Mouse (Mus musculus): ENCODE data around the gene Nisch. TPM values are rescaled to one million over a fixed set of nuclear protein-coding genes. Genes with fewer than 3 reads are reported as not detected.
A peak's percentile ranks its signal among the peaks of the same experiment; 100 is the strongest.

The Nisch gene
- polyA plus RNA-seq, 1 experiment from 2014 or later, result 298 TPM

DNA sequence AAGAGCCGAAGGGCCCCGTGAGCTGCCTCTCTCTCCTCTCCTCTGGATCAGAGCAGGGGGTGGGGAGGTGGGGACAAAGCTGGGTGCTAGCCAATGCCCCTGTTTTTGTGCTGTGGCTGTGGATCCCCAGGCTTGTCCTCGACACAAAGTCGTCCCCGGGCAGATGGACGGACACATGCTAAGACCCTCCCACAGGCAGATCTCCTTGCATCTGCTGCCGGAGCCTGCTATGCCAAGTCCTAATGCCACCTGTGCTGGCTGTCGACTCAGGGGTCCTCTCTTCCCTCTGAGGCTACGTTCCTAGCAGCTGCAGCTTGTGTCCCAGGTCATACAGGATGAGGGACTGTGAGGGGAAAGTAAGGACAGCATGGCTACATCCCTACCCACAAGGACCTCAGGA lies 49.9 kb downstream of the Nisch start:
- Histone ChIP-seq H3K27ac (no peak overlapping the region), H3K4me2 (no peak overlapping the region), H3K4me1 (peaks cover 7% of the 10 kb centered on the region; the same call in 1 of the 2 replicates), H3K9ac (peak overlapping the region; percentile 19; the same call in 1 of the 2 replicates), H3K4me3 (no peak overlapping the region), H3K9me3 (replicated peaks) (no peaks in the 10 kb centered on the region), H3K27me3 (no peaks in the 10 kb centered on the region), H3K36me3 (ENCODE audit: poor library complexity, severe bottlenecking) (peaks cover 23% of the 10 kb centered on the region)
- ATAC-seq, result no peak
- WGBS, result 60% methylated on average over 9 of the region's 9 CpGs

GRCm38 (mm10) chr14:31165991-31166630 lies 50.6 kb downstream of the Nisch start:
- Histone ChIP-seq H3K9me3 (replicated peaks) (no peaks in the 10 kb centered on the region), H3K4me3 (no peak overlapping the region), H3K9ac (no peak overlapping the region), H3K4me1 (peaks cover 6% of the 10 kb centered on the region; the same call in 1 of the 2 replicates), H3K27me3 (no peaks in the 10 kb centered on the region), H3K27ac (no peak overlapping the region), H3K4me2 (no peak overlapping the region), H3K36me3 (ENCODE audit: poor library complexity, severe bottlenecking) (peaks cover 16% of the 10 kb centered on the region)
- no peak for ATAC-seq
- 80% methylated on average over 10 of the region's 10 CpGs for WGBS

- Histone ChIP-seq H3K27me3 (no peaks in the 10 kb centered on the region), H3K27ac (no peak overlapping the region), H3K4me2 (no peak overlapping the region), H3K4me3 (no peak overlapping the region), H3K9me3 (replicated peaks) (no peaks in the 10 kb centered on the region), H3K9ac (no peak overlapping the region), H3K4me1 (0 out of 2 replicates have a peak, but pooled peaks cover 3% of the 10 kb centered on the region), H3K36me3 (ENCODE audit: poor library complexity, severe bottlenecking) (peaks cover 9% of the 10 kb centered on the region)
- ATAC-seq, result no peak
- 59% methylated on average over 7 of the region's 7 CpGs for whole genome bisulfite sequencing
Observed at GRCm38 (mm10) chr14:31165458-31165857, 51.3 kb downstream of the Nisch start.

GRCm38 (mm10) chr14:31165010-31165409 lies 51.7 kb downstream of the Nisch start:
- Histone ChIP-seq H3K4me3 (no peak overlapping the region), H3K36me3 (ENCODE audit: poor library complexity, severe bottlenecking) (peaks cover 5% of the 10 kb centered on the region), H3K27ac (no peak overlapping the region), H3K27me3 (no peaks in the 10 kb centered on the region), H3K4me2 (no peak overlapping the region), H3K9me3 (replicated peaks) (no peaks in the 10 kb centered on the region), H3K4me1 (0 out of 2 replicates have a peak, but pooled peaks cover 3% of the 10 kb centered on the region), H3K9ac (no peak overlapping the region)
- ATAC-seq, result no peak
- 71% methylated on average over 2 of the region's 2 CpGs for WGBS

GRCm38 (mm10) chr14:31164067-31164466 lies 52.7 kb downstream of the Nisch start:
- no peaks in the 10 kb centered on the region for H3K27me3 ChIP-seq
- H3K27ac ChIP-seq, result no peak overlapping the region
- no peak overlapping the region for H3K4me3 ChIP-seq
- WGBS, result 80% methylated on average over 8 of the region's 8 CpGs
- no peak overlapping the region; the same call in 1 of the 2 replicates for H3K9ac ChIP-seq
- ATAC-seq, result 0 out of 2 replicates have a peak, but pooled peaks have one; percentile 43
- 0 out of 2 replicates have a peak, but pooled peaks cover 3% of the 10 kb centered on the region for H3K4me1 ChIP-seq
- no peaks in the 10 kb centered on the region for H3K9me3 ChIP-seq (replicated peaks)
- no peaks in the 10 kb centered on the region for H3K36me3 ChIP-seq (ENCODE audit: poor library complexity, severe bottlenecking)
- no peak overlapping the region for H3K4me2 ChIP-seq

GRCm38 (mm10) chr14:31161638-31162037 lies 55.1 kb downstream of the Nisch start:
- ATAC-seq, result no peak
- Histone ChIP-seq H3K4me3 (no peak overlapping the region), H3K4me2 (no peak overlapping the region), H3K27ac (no peak overlapping the region), H3K4me1 (0 out of 2 replicates have a peak, but pooled peaks cover 3% of the 10 kb centered on the region), H3K27me3 (no peaks in the 10 kb centered on the region), H3K9me3 (replicated peaks) (no peaks in the 10 kb centered on the region), H3K36me3 (ENCODE audit: poor library complexity, severe bottlenecking) (no peaks in the 10 kb centered on the region), H3K9ac (no peak overlapping the region)
- 73% methylated on average over 10 of the region's 10 CpGs for WGBS

DNA sequence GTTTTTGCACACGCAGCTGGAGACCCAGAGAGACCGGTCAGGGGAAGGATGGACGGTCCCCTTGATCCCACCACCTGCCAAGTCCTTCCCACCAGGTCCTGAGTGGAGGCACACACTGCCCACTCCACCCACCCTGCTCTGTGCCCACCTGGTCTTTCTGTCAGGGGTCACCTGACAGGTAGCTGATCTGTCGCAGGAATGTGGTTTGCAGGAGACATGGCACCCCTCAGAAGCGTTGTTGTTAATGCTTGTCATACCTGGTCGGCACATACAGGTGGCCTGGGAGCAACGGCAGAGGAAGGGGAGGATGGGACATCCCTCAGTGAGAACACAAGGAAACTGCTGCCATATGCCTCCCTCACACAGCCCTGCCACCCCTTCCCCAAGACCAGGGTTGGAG lies 55.6 kb downstream of the Nisch start:
- H3K27me3 ChIP-seq, result no peaks in the 10 kb centered on the region
- H3K4me1 ChIP-seq, result 0 out of 2 replicates have a peak, but pooled peaks cover 3% of the 10 kb centered on the region
- ATAC-seq, result no peak
- H3K9me3 ChIP-seq (replicated peaks), result no peaks in the 10 kb centered on the region
- H3K4me2 ChIP-seq, result no peak overlapping the region
- H3K9ac ChIP-seq, result no peak overlapping the region
- no peaks in the 10 kb centered on the region for H3K36me3 ChIP-seq (ENCODE audit: poor library complexity, severe bottlenecking)
- H3K27ac ChIP-seq, result no peak overlapping the region
- 86% methylated on average over 7 of the region's 7 CpGs for WGBS
- H3K4me3 ChIP-seq, result no peak overlapping the region

DNA sequence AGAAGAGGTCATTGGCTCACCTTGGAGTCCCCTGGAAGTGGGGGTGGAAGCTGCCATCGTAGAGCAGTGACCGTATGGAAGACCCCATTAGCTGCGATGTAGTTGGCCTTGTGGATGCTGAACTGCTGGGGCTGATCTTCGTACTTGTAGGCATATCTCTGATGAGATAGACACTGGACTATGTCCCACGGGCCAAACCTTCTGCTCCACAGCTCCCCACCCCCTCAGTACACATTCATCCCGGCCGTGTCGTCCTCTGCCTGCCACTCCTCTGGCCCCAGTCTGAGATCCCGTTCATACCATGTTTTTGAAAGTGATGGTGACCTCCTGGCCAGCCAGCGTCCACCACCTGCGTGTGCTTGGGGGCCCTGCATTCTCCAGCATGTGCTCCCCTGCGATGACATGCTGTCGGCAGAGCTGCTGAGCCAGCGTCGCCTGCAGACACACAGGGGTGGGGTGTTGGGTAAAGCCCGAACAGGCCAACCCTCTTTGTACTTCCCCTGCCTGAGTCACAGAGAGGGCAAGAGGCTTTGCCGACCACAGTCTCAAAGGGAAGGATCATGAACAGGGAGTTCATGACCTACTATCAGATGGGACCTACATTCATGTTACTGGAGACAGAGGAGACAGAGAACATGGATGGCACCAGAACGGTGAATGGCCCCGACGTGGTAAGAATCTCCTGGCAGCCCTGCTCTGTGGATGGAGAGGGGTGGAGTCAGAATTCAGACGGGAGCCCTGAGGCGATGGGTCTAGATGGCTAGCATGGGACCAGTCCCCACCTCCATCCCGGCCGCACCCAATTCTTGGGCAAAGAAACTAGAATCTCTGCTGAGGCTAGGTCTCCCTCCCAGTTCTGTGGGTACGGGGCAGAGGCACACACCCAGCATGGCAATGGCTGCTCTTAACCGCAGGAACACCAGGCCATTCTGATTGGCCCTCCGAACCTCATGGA lies 56.3 kb downstream of the Nisch start:
- 90% methylated on average over 27 of the region's 27 CpGs for WGBS
- Histone ChIP-seq H3K9ac (no peak overlapping the region), H3K4me2 (no peak overlapping the region), H3K36me3 (ENCODE audit: poor library complexity, severe bottlenecking) (no peaks in the 10 kb centered on the region), H3K9me3 (replicated peaks) (no peaks in the 10 kb centered on the region), H3K4me1 (0 out of 2 replicates have a peak, but pooled peaks cover 2% of the 10 kb centered on the region), H3K27me3 (no peaks in the 10 kb centered on the region), H3K4me3 (no peak overlapping the region), H3K27ac (no peak overlapping the region)
- no peak for ATAC-seq

DNA sequence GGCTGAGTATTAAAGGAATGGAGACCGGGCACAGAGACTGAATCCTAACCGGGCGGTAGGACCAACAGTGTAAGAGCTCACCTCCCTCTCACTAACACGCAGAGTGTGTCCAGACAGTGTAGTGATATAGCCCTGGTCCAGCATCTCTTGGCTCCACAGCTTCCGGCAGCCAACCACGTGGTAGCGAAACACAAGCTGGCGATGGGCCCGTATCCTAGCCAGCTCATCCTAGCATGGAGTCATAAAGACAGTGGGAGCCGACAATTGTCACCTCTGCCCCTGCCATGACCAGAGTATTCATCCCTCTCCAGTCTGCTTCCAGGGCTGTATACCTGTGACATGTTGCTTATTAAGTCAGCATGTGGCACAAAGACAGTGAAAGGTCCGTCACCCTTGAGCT lies 71.1 kb downstream of the Nisch start:
- ATAC-seq, result no peak
- no peaks in the 10 kb centered on the region for H3K4me1 ChIP-seq
- no peak overlapping the region for H3K4me3 ChIP-seq
- WGBS, result 93% methylated on average over 11 of the region's 11 CpGs
- peaks cover 25% of the 10 kb centered on the region for H3K36me3 ChIP-seq (ENCODE audit: poor library complexity, severe bottlenecking)
- H3K9ac ChIP-seq, result no peak overlapping the region
- H3K4me2 ChIP-seq, result no peak overlapping the region
- H3K9me3 ChIP-seq (replicated peaks), result no peaks in the 10 kb centered on the region
- H3K27me3 ChIP-seq, result no peaks in the 10 kb centered on the region
- no peak overlapping the region for H3K27ac ChIP-seq

GRCm38 (mm10) chr14:31141011-31141410 lies 75.7 kb downstream of the Nisch start:
- H3K27me3 ChIP-seq, result no peaks in the 10 kb centered on the region
- H3K27ac ChIP-seq, result no peak overlapping the region
- H3K4me3 ChIP-seq, result no peak overlapping the region
- H3K9me3 ChIP-seq (replicated peaks), result no peaks in the 10 kb centered on the region
- 96% methylated on average over 14 of the region's 14 CpGs for WGBS
- H3K4me1 ChIP-seq, result no peaks in the 10 kb centered on the region
- ATAC-seq, result no peak
- peaks cover 72% of the 10 kb centered on the region for H3K36me3 ChIP-seq (ENCODE audit: poor library complexity, severe bottlenecking)
- no peak overlapping the region for H3K4me2 ChIP-seq
- no peak overlapping the region for H3K9ac ChIP-seq

DNA sequence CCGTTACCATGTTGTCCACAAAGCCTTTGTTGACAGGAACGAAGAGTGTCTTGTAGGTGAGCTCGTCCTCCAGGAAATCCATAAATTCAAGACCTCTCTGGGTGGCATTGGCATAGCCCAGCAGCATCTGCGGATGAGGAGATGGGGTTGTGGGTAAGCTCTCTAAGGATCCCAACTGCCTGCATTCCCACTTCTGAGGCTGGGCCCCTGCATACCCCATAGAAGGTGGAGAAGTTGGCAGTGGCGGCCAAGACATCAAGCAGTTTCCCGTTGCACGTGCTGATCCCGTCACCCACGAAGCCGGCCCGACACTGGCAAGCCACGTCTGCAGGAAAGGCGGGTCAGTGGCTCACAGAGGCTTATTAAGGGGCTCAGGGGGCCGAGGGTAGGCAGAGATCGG lies 76.6 kb downstream of the Nisch start:
- Histone ChIP-seq H3K4me2 (no peak overlapping the region), H3K27me3 (no peaks in the 10 kb centered on the region), H3K9ac (no peak overlapping the region), H3K4me1 (no peaks in the 10 kb centered on the region), H3K27ac (no peak overlapping the region), H3K36me3 (ENCODE audit: poor library complexity, severe bottlenecking) (peaks cover 81% of the 10 kb centered on the region), H3K4me3 (no peak overlapping the region), H3K9me3 (replicated peaks) (no peaks in the 10 kb centered on the region)
- 93% methylated on average over 15 of the region's 15 CpGs for WGBS
- ATAC-seq, result no peak

DNA sequence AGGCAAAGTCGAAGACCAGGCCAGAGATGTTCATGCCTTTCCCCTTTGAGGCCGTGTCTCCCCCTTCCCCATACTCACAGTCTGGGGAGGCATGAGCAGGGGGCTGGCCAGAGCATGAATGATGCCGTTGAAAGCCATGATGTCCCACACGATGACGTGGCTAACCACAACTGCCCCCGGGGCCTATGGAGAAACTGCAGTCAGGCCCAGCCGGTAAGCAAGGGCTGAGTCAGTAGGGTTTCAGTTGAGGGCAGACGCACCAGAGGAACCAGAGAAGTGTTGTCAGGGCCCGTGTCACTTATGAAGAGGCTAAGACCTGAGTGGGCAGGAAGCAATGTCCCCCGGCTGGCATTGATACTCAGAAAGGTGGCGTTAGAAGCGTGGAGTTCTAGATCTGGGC lies 77.1 kb downstream of the Nisch start:
- Histone ChIP-seq H3K4me2 (no peak overlapping the region), H3K4me1 (peaks cover 4% of the 10 kb centered on the region; the same call in 1 of the 2 replicates), H3K9ac (no peak overlapping the region), H3K9me3 (replicated peaks) (no peaks in the 10 kb centered on the region), H3K27me3 (no peaks in the 10 kb centered on the region), H3K27ac (no peak overlapping the region), H3K36me3 (ENCODE audit: poor library complexity, severe bottlenecking) (peaks cover 86% of the 10 kb centered on the region), H3K4me3 (no peak overlapping the region)
- WGBS, result 94% methylated on average over 12 of the region's 12 CpGs
- ATAC-seq, result no peak

All from forebrain, embryonic 13.5 days (tissue).